Mouse (Mus musculus) heart, embryonic 13.5 days (tissue): ENCODE data around the gene T2. TPM values are rescaled to one million over a fixed set of nuclear protein-coding genes. Genes with fewer than 3 reads are reported as not detected.

Experiments used
- ATAC-seq: fragments of 200-750 bp; cut with Nextera tagmentation; 2 replicates; pipeline ENCODE4 v1.8.0; 2017; ENCODE audit warnings: moderate TSS enrichment; ENCODE audit not compliant: insufficient number of reproducible peaks, low FRiP score, low TSS enrichment; ENCODE audit errors: extremely low read depth
- H3K27ac ChIP-seq: fragments of 300-500 bp; sonication (generic); replicated peaks from 2 replicates; pipeline ENCODE4 v1.5.1; 2015; ENCODE audit warnings: moderate library complexity, mild to moderate bottlenecking, inconsistent platforms
- H3K27me3 ChIP-seq: fragments of 300-500 bp; sonication (generic); replicated peaks from 2 replicates; pipeline ENCODE4 v1.6.1; 2015; ENCODE audit warnings: mild to moderate bottlenecking, inconsistent platforms
- H3K36me3 ChIP-seq: fragments of 300-500 bp; sonication (generic); 2 replicates; pipeline ENCODE4 v1.6.1; 2015; ENCODE audit warnings: mild to moderate bottlenecking, inconsistent platforms
- H3K4me1 ChIP-seq: fragments of 300-500 bp; sonication (generic); 2 replicates; pipeline ENCODE4 v1.6.1; 2015; ENCODE audit warnings: inconsistent platforms
- H3K4me2 ChIP-seq: fragments of 300-500 bp; sonication (generic); 2 replicates; pipeline ENCODE4 v1.6.1; 2015; ENCODE audit warnings: inconsistent platforms, mild to moderate bottlenecking, moderate library complexity
- H3K4me3 ChIP-seq: fragments of 300-500 bp; sonication (generic); 2 replicates; pipeline ENCODE4 v1.5.1; 2015; ENCODE audit warnings: moderate library complexity, mild to moderate bottlenecking, inconsistent platforms
- H3K9ac ChIP-seq: fragments of 300-500 bp; sonication (generic); 2 replicates; pipeline ENCODE4 v1.6.1; 2015; ENCODE audit warnings: inconsistent platforms, mild to moderate bottlenecking, moderate library complexity
- H3K9me3 ChIP-seq: fragments of 300-500 bp; sonication (generic); 2 replicates; pipeline ENCODE4 v1.6.1; 2016; ENCODE audit warnings: inconsistent platforms
- WGBS: fragments of 180-500 bp; shearing (Covaris S2); methylation state at CpG from one replicate; pipeline ENCODE4 v1.1.7; 2015; ENCODE audit warnings: mixed read lengths; 5-methylcytosine and 5-hydroxymethylcytosine counted together
- polyA plus RNA-seq: library from polyadenylated mRNA; unstranded; fragments of >200 nt; fragmentation: Nextera tagmentation; extraction: Ambion mirVana; gene quantifications from 2 replicates; pipeline ENCODE4 v1.2.1, GENCODE M21; 2015

T2 gene
- polyA plus RNA-seq, 1 experiment from 2014 or later: 0.83 TPM

DNA sequence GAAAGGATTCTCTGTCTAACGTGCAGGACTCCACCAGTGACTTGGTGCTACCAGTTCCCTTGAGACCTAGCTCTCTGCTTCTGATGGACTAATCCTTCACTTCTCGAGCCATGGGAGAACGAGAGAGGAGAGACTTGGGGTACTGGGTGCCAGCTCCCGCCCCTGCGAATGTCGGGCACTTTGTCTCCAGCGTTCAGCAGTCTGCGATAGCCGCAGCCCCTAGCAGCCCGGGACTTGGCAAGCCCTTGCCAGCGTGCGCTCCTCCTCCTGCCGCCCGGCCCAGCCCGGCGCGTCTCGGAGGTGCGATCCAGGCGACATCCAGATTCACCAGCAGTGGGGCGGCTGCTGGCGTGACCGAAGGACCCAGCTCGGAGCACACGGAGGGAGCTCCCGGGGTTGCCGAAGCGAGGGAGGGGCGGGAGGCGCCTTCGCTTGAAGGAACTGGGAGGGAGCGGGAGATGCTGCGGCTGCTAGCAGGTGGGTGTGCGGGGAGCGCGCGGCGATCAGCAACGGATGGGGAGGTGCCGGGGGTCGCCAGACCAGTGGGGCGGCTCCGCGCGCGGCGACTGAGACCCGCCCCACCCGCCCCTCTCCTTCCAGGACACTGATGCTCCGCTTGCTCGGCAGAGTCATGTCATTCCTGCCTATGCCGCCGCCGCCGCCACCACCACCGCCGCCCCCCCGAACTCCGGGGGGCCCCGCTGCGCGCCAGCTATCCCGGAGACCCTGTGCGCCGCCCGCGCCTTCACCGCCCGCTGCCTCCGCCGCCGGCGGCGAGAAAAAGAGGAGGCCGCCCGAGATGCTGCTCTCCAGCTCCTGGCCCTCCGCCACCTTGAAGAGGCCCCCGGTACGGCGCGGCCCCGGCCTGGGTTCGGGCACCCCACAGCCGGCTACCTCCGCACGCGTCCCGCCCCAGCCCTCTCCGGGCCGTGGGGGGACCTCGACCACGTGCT, 15.1 kb upstream of the T2 start:
- H3K9me3 ChIP-seq: no peaks in the 10 kb centered on the region
- WGBS: under 1% methylated on average over 71 of the region's 92 CpGs
- ATAC-seq: no peak
- H3K4me2 ChIP-seq: peak overlapping the region; percentile 98
- H3K36me3 ChIP-seq: no peaks in the 10 kb centered on the region
- H3K27me3 ChIP-seq: peaks cover 75% of the 10 kb centered on the region
- peaks cover 24% of the 10 kb centered on the region for H3K4me1 ChIP-seq
- H3K27ac ChIP-seq: no peak overlapping the region
- H3K4me3 ChIP-seq: peak overlapping the region; percentile 59
- peak overlapping the region; percentile 75 for H3K9ac ChIP-seq

- peak overlapping the region; percentile 75 for H3K9ac ChIP-seq
These were observed 14.3 kb upstream of the T2 start for GRCm38 (mm10) chr17:8341360-8341963.

GRCm38 (mm10) chr17:8342706-8343105, 13.1 kb upstream of the T2 start:
- Histone ChIP-seq H3K4me2 (no peak overlapping the region), H3K9ac (no peak overlapping the region), H3K4me1 (peaks cover 24% of the 10 kb centered on the region), H3K9me3 (no peaks in the 10 kb centered on the region), H3K36me3 (no peaks in the 10 kb centered on the region), H3K27me3 (peaks cover 80% of the 10 kb centered on the region), H3K27ac (no peak overlapping the region), H3K4me3 (no peak overlapping the region)
- ATAC-seq: no peak
- 41% methylated on average over 5 of the region's 5 CpGs for WGBS

More at GRCm38 (mm10) chr17:8341360-8341963, 14.3 kb upstream of the T2 start:
- no peak for ATAC-seq
- Histone ChIP-seq H3K4me1 (peaks cover 24% of the 10 kb centered on the region), H3K27ac (no peak overlapping the region), H3K27me3 (peaks cover 79% of the 10 kb centered on the region), H3K36me3 (no peaks in the 10 kb centered on the region), H3K4me3 (peak overlapping the region; percentile 59), H3K9me3 (no peaks in the 10 kb centered on the region), H3K4me2 (peak overlapping the region; percentile 98)
- 11% methylated on average over 46 of the region's 46 CpGs for WGBS

- Histone ChIP-seq H3K4me3 (no peak overlapping the region), H3K27me3 (peaks cover 75% of the 10 kb centered on the region), H3K36me3 (no peaks in the 10 kb centered on the region), H3K4me1 (peaks cover 24% of the 10 kb centered on the region), H3K27ac (no peak overlapping the region), H3K4me2 (no peak overlapping the region), H3K9me3 (no peaks in the 10 kb centered on the region), H3K9ac (no peak overlapping the region)
- ATAC-seq: no peak
- WGBS: 69% methylated on average over 6 of the region's 6 CpGs
These were observed 12.4 kb upstream of the T2 start for GRCm38 (mm10) chr17:8343416-8343815.

GRCm38 (mm10) chr17:8347765-8348285, 8.0 kb upstream of the T2 start:
- 83% methylated on average over 5 of the region's 5 CpGs for WGBS
- no peak for ATAC-seq

DNA sequence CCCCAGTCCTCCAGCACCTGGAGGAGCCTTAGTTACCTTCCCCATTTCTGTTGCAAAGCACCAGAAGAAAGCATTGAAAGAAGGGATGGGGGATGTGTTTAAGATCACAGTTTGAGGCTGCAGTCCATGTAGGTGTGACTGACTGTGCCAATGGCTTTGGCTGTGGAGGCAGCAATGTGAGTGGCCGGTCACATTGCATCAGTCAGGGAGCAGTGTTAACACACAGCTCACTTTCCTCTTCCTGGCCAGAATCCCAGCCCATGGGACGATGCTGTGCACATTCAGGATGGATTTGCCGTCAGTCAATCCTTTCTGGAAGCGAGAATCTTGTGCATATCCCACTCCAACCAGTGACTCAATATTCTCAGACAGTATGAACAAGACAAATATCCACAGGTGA, 6.9 kb upstream of the T2 start:
- WGBS: 78% methylated on average over 4 of the region's 4 CpGs
- Histone ChIP-seq H3K9me3 (no peaks in the 10 kb centered on the region), H3K4me3 (no peak overlapping the region), H3K9ac (no peak overlapping the region), H3K4me1 (no peaks in the 10 kb centered on the region), H3K27ac (no peak overlapping the region), H3K4me2 (no peak overlapping the region), H3K27me3 (peaks cover 24% of the 10 kb centered on the region), H3K36me3 (no peaks in the 10 kb centered on the region)
- ATAC-seq: no peak

More at GRCm38 (mm10) chr17:8347765-8348285, 8.0 kb upstream of the T2 start:
- Histone ChIP-seq H3K9ac (no peak overlapping the region), H3K4me1 (no peaks in the 10 kb centered on the region), H3K27me3 (peaks cover 34% of the 10 kb centered on the region), H3K4me3 (no peak overlapping the region), H3K27ac (no peak overlapping the region), H3K36me3 (no peaks in the 10 kb centered on the region), H3K9me3 (no peaks in the 10 kb centered on the region), H3K4me2 (no peak overlapping the region)

DNA sequence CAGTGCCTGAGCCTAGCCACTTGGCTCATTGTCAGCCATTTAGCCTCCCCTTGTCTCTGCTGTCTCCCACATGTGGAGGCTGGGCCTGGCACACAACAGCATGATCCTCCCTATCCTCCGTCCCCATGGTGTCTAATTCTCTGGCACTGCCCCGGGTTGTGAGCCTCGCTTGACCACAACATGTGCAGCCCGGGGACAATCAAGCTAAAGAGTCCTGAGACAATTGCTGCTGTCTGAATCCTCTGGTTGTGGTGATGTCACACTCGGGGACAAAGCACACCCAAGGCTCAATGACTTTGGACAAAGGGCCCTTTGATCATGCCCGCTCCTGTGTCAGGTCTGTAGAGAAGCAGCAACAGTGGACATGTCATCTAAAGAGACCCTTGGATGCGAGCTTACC, 4.7 kb upstream of the T2 start:
- no peak for ATAC-seq
- no peak overlapping the region for H3K4me3 ChIP-seq
- no peaks in the 10 kb centered on the region for H3K36me3 ChIP-seq
- H3K9me3 ChIP-seq: peaks cover 5% of the 10 kb centered on the region; the same call in 1 of the 2 replicates
- H3K4me1 ChIP-seq: no peaks in the 10 kb centered on the region
- WGBS: 75% methylated on average over 7 of the region's 7 CpGs
- no peak overlapping the region for H3K4me2 ChIP-seq
- H3K27ac ChIP-seq: no peak overlapping the region
- H3K27me3 ChIP-seq: peaks cover 8% of the 10 kb centered on the region; the same call in 1 of the 2 replicates
- no peak overlapping the region for H3K9ac ChIP-seq

DNA sequence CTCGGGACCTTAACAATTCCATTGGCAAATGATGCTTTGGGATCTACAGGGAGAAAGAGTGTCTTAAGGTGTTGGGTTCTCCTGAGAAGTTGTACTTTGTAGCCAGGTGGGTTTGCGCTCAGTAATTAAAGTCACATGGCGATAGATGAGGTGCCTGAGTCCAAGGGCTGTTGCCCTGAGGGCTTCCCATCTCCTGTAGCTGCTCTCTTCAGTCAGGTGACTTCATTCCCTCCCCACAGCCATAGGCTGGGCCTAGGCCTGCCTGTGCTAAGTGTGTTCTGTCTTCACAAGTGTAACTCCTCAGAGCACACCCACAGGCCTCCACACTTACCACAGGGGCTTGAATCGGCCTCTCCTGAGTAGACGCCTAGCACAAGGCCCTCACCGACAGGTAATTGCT, 1.7 kb downstream of the T2 start:
- 80% methylated on average over 6 of the region's 6 CpGs for WGBS
- no peak overlapping the region for H3K27ac ChIP-seq
- peaks cover 27% of the 10 kb centered on the region for H3K27me3 ChIP-seq
- no peaks in the 10 kb centered on the region for H3K4me1 ChIP-seq
- H3K4me2 ChIP-seq: no peak overlapping the region
- ATAC-seq: no peak
- no peak overlapping the region for H3K4me3 ChIP-seq
- H3K9ac ChIP-seq: no peak overlapping the region
- no peaks in the 10 kb centered on the region for H3K36me3 ChIP-seq
- H3K9me3 ChIP-seq: peaks cover 5% of the 10 kb centered on the region; the same call in 1 of the 2 replicates

DNA sequence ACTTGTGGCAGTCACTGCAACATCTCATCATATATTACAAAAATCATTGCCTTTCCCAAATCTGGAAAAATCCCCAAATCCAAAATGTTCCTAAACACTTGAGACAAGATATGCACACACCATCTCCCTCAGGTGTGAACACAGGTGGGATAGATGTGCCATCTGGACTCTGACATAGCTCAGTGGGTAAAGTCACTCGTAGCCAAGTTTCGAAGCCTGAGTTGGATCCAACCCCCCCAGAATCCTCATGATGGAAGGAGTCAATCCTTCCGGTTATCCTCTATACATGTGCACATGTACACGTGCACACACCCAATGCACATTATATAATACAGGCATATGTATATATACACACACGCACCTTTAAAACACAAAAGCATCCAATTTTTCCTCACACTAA, 5.1 kb downstream of the T2 start:
- H3K4me1 ChIP-seq: no peaks in the 10 kb centered on the region
- no peak overlapping the region for H3K4me3 ChIP-seq
- H3K9me3 ChIP-seq: no peaks in the 10 kb centered on the region
- peaks cover 47% of the 10 kb centered on the region for H3K27me3 ChIP-seq
- no peak overlapping the region for H3K9ac ChIP-seq
- 85% methylated on average over 5 of the region's 5 CpGs for WGBS
- no peaks in the 10 kb centered on the region for H3K36me3 ChIP-seq
- no peak overlapping the region for H3K27ac ChIP-seq
- H3K4me2 ChIP-seq: no peak overlapping the region
- ATAC-seq: no peak

- no peaks in the 10 kb centered on the region for H3K9me3 ChIP-seq
- no peak overlapping the region for H3K4me3 ChIP-seq
- 65% methylated on average over 10 of the region's 10 CpGs for whole genome bisulfite sequencing
- no peak overlapping the region for H3K4me2 ChIP-seq
- H3K36me3 ChIP-seq: no peaks in the 10 kb centered on the region
- H3K9ac ChIP-seq: no peak overlapping the region
- no peaks in the 10 kb centered on the region for H3K4me1 ChIP-seq
- peaks cover 53% of the 10 kb centered on the region for H3K27me3 ChIP-seq
- no peak overlapping the region for H3K27ac ChIP-seq
- ATAC-seq: no peak
These were observed 5.7 kb downstream of the T2 start for GRCm38 (mm10) chr17:8361281-8362103.
